Mouse (Mus musculus): ENCODE results near the gene Impg1.
"Not testable (repeated sequence)": the region's sequence is repeated elsewhere in the genome, so short reads cannot be mapped to it uniquely, and the experiment has no call there.

Gene Impg1

DNA sequence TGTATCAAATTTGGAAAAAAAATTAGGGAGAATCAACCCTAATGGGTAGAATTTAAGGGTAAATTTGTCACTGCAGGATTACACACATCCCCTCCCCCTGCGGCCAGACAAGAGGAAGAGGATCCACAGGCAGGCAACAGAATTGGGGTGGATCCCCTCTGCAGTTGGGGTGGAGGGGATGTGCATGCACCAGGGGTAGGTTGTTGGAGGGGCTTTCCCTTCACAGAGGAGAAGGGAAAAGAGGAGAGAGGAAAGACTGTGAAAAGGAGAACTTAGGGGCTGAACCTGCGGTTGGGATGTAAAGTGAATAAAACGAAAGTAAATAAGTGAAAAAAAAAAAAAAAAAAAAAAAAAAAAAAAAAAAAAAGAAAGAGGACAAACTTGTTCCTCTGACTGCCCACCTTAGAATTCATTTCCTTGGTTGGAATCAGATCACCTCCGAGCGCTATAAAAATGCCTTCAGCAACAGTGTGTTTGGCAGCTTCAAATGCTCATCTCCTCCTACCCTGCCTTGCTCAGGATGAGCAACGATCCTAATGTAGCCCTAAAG is 120.8 kb downstream of the Impg1 start:
- no peak for DNase-seq (ENCODE audit: low read depth in 1 of 2, low spot score in 2 of 2)

DNA sequence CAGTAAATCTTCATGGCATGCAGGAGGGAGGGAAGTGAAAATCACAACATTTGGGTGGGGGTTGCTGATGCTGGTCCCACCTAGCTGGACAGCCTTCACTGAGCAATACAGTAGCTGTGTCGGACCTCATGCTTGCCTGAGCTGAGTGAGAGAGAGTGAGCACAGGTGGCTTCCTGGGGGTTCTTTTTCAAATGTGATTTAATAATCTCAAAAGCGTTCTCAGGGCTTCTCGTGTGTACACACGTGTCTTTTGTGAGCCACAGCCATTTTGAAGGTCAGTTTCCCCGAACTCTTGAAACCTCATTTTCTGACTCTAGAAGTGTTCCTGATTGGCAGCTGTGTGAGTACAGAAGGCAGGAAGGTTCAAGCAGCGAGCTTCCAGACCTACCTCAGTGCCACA is 122.8 kb downstream of the Impg1 start:
- DNase-seq (ENCODE audit: low read depth in 1 of 2, low spot score in 2 of 2): no peak

DNA sequence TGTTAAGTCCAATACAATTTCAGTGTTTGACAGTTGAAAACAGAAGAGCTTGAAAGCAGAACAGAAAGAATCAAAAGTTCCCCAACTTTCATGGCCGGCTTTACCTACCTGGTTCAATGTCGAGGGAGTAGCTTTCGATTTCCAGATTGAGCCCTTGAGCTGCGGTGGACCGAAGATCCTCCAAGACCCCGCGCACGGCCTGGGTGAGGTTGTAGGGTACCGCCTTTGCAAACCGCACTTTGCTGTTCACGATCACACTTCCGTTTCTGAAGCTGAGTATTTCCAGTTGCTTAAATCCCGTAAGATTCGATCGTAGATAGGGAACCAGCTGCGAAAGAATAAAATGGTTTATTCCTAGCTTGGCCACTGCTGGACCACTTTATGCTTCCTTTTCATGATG is 123.5 kb downstream of the Impg1 start:
- DNase-seq (ENCODE audit: low read depth in 1 of 2, low spot score in 2 of 2): no peak

DNA sequence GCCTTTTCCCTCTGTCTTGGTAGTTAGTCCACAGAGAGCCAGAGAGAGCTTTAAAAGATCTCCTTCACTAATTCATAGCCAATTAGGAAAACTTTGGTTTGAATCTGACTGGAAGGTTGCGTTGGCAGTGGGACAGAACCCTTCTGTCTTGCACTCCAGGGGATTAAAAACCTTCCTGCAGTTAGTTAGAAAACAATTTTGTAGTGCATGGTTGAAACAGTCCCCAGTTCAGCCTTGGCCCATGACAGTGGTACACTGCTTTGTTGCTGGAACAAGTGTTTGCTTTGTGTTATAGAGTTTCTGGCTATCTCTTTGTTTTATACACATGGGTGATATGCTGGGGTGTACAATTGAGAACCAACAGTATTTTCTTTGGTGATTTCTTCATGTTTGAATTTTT is 124.4 kb downstream of the Impg1 start:
- DNase-seq (ENCODE audit: low read depth in 1 of 2, low spot score in 2 of 2): no peak

DNA sequence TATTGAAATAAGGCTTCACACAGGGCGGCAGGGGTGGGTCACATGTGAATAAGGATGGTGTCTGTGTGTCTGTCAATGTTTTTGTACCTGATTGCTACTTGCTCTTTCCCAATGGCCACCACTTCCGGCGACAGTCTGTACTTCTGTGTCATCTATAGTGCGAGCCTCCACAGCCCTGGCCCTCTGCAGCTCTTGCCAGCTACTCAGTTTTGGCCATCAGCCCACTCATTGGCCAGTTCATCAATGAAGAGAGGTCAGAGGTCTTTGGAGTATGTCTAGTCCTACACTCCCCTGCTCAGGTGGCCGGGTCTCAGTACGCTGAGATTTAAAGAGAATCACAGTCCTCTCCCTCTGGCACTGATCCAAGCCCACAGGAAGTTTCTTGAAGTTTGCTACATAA is 127.3 kb downstream of the Impg1 start:
- no peak for DNase-seq (ENCODE audit: low read depth in 1 of 2, low spot score in 2 of 2)

DNA sequence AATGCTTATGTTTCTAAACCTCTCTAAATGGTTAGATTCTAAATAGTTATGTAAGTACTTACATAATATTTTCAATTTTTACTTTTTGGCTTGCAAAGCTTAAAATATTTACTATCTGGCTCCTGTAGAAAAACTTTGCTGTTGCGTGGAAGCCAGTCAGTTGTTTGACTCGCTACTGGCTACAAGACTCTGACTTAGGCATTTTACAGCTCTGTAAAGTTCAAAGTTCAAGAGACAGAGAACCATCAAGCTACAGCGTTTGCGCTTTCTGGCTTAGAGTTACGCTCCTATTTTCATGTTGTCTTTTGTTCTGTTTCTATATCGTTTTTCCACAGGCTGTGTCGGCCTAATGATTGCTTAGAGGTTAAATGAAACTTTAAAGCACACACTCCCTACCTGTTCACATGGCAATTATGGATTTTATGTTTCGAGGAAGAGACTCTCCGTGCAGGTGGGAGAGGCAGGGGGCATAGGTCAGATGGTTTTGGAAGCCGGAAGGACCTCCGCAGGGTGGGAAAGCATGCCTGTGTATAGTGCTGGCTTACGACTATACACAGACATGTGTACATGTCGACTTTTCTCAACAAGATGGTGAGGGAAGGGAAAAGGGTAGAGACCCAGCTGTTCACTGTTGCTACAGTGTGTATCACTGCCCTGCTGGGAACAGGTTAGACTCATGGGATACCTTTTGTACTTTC is 129.5 kb downstream of the Impg1 start:
- no peak for DNase-seq (ENCODE audit: low read depth in 1 of 2, low spot score in 2 of 2)

DNA sequence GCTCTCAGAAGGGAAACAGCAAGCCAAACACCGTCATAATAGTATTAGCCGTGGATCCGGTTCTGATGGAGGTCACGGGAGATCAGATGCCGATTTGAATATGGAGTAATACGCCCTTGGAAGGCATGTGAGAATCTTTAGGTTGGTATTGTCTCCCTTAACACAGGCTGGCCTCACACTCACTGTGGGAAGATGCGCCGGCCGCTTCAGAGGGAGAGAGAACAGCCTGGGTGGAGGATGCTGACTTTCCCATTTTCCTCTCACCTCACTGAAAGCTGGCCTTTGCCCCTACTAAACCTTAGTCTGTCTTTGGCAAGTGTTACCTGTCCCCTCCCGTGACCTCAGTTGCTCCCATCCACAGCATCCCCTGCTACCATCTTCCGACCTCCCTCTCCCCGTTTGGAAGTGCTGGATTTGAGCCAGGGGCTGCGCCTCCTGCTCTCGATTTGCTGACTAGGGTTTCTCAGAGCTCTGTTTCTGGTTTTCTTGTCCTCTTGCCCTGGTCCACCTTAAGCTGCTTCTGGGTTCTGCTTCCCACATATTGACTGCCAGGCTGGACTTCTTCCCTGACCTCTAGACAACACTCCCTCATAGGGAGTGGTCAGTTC is 131.2 kb downstream of the Impg1 start:
- DNase-seq (ENCODE audit: low read depth in 1 of 2, low spot score in 2 of 2): no peak

DNA sequence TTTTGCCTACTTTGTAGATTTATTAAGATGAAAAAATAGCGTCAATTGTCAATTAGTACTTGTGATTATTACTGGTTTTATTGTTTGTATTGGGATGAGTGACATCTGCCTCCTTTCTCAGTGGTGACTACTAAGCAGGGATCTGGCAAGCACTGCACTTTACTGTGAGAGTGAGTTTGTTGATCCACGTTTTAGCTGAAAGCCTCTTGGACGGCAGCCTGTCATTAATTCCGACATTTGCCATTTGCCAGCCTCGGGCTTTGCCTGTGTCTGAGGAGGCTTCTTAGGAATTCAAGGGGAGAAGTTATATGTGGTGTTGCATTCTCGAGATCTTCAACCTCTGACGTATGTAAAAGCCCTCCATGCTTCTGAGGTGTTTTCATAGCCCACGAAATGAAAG is 131.8 kb downstream of the Impg1 start:
- no peak for DNase-seq (ENCODE audit: low read depth in 1 of 2, low spot score in 2 of 2)

DNA sequence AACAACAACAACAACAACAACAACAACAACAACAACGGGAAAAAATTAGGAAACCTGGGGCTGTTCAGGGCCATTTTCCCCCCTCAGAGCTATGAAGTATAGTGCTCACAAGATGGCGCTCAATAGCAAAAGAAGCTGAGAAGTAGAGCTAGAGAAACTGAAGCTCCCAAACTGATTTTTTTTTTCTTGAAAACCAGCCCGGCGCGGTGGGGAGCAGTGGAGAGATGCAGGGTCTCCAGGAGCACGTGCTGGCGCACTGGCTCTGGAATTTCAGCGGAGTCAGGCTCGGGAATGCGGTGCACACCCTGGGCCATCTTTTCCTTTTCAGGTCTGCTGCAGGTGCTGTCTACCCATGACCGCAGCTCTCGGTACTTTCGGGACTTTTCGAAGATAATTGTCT is 133.1 kb downstream of the Impg1 start:
- DNase-seq (ENCODE audit: low read depth in 1 of 2, low spot score in 2 of 2): no peak

DNA sequence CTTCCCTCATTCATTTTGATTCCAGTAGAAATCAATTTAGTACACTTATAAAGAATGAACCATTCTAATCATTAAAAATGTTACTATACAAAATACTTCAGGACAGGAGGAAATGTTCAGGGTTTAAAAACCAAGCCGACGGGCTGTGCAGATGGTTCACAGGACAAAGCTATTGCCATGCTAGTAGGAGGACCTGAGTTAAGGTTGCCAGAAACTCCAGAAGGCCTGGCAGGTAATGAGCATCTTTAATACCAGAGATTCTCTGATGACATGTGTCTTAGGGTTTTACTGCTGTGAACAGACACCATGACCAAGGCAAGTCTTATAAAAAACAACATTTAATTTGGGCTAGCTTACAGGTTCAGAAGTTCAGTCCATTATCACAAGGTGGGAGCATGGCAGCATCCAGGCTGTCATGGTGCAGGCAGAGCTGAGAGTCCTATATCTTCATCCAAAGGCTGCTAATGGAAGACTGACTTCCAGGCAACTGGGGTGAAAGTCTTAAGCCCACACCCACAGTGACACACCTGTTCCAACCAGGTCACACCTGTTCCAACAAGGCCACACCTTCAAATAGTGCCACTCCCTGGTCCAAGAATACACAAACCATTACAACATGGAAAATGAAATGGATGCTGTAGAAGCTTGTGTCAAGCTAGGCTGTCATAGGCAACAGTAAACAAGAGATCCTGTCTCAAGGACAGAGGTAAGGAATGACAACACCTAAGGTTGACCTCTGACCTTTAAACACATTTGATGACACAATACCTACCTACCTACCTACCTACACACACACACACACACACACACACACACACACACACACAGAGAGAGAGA is 144.0 kb downstream of the Impg1 start:
- not testable (repeated sequence) for DNase-seq (ENCODE audit: low read depth in 1 of 2, low spot score in 2 of 2)

DNA sequence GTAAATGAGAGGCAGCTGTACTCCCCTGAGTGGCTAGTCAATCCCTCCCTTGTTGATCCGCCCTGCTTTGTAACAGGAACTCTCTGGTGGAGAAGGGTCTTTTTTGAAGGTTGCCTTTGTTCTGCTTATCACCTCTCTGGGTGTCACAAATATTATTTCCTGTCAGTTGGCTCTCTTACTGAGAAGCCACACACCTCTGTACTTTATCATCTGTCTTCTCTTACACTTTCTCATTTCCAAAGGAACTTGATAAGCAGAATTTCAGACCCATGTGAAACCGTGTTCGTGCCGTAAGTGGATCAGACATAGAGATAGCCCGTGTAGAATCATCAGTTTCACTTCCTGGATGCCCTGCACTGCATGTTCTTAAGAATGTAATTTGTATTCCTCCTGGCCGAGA is 147.3 kb downstream of the Impg1 start:
- DNase-seq (ENCODE audit: low read depth in 1 of 2, low spot score in 2 of 2): no peak

DNA sequence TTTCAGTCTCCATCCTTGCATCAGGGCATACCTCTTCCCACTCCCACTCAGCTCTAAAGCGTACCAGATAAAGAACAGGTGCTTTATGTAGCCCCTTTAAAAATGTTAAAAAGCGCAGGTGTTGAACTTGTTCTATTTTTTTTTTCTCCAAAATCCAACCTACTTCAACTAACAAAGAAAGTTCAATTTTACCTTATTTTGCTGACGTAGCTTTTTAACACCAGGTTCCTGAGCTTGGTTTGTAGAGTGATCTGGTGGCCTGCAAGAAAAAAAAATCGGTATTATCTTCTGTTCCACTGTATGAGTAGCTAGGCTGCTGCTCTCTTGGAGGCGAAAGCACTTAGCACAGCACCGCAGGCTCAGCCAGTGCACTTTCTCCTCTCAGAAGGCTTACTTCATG is 149.4 kb downstream of the Impg1 start:
- no peak for DNase-seq (ENCODE audit: low read depth in 1 of 2, low spot score in 2 of 2)

DNA sequence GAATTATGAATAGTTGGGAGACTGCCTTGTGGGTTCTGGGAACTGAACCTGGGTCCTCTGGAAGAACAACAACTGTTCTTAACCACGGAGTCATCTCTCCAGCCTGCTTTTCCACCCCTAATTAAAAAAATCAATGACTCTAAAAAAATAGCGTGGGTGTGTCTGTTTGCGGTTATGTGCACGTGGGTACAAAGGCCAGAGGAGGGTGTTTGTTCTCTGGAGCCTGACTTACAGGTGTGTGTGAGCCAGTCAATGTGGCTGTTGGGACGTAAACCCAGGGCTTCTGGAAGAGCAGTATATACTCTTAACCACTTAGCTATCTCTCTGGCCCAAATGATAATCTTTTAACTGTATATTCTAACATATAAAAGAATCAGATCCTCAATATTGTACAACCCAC is 151.7 kb downstream of the Impg1 start:
- no peak for DNase-seq (ENCODE audit: low read depth in 1 of 2, low spot score in 2 of 2)

DNA sequence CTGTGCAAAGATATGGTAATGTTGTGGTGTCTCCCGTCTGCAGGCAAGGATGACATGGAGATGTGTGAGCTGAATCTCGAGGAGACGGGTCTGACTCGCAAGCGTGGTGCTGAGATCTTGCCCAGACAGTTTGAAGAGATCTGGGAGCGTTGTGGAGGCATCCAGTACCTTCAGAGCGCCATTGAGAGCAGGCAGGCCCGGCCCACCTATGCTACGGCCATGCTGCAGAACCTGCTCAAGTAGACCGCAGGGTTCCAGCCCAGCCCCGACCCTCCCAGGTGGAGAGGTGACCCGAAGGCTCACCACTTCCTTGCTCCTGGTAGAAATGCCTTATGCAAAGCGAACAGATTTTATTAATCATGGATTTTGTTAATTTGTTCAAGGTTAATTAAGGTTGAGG is 157.7 kb downstream of the Impg1 start:
- DNase-seq (ENCODE audit: low read depth in 1 of 2, low spot score in 2 of 2): no peak

DNA sequence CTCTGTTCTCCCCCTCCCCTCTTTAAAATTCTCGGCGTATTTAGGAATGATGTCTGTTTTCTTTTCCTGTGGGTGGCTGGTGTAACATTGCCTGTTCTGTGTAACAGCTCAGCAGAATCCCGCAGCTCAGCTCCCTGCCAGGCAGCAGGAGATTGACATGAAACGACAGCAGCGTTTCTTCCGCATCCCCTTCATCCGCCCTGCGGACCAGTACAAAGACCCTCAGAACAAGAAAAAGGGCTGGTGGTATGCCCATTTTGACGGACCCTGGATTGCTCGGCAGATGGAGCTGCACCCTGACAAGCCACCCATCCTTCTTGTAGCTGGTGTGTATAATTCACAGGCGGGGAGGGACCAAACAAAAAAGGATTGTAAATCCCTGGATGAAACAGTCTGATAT is 158.4 kb downstream of the Impg1 start:
- no peak for DNase-seq (ENCODE audit: low read depth in 1 of 2, low spot score in 2 of 2)

DNA sequence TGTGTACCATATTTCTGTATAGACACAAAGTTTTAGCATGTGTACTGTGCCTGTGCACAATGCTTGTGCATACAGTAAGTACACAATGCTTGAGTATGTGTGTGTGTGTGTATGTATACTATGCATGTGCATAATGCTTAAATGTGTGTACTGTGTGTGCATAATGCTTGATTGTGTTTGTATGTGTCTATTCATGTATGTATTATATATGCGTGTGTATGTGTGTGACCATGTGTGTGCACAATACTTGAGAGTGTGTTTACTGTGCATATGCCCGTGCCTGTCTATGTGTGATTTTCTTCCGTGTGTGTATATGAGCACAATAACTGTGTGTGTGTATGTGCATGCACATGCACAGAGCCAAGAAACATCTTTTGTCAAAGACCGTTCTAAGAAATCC is 158.9 kb downstream of the Impg1 start:
- no peak for DNase-seq (ENCODE audit: low read depth in 1 of 2, low spot score in 2 of 2)

DNA sequence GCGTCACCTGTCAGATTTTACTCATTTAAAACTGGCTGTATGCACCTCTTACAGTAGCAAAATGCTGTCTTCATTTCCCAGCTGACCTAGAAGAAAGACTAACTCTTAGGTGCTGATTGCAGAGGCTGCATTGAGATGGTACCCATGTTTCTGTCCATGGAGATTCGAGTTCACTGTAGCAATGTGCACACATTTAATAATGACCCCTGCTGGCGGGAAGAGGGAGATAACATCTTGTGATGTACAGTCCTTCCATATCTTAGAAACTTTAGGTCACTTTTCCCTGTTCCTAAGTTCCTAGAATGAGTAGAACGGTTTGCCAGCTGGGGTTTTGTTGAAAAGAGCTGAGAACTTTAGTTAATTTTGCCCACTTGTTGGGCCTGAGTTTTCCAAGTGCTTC is 161.8 kb downstream of the Impg1 start:
- no peak for DNase-seq (ENCODE audit: low read depth in 1 of 2, low spot score in 2 of 2)

DNA sequence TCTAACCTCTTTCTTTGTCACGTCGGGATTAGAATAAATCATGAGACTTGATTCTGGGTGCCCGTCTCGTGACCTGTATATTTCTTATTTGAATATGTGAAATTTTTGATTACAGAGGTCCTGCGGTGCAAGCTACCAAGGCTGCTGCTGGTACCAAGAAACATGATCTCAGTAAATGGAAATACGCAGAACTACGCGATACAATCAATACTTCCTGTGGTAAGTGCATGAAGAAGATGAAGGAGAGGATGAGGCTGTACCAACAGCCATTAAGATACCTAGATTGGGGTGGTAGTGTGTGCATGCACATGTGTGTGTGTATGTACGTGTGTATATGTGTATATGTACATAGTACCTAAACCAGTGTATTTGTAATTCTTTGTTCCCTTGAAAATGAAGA is 166.2 kb downstream of the Impg1 start:
- no peak for DNase-seq (ENCODE audit: low read depth in 1 of 2, low spot score in 2 of 2)

DNA sequence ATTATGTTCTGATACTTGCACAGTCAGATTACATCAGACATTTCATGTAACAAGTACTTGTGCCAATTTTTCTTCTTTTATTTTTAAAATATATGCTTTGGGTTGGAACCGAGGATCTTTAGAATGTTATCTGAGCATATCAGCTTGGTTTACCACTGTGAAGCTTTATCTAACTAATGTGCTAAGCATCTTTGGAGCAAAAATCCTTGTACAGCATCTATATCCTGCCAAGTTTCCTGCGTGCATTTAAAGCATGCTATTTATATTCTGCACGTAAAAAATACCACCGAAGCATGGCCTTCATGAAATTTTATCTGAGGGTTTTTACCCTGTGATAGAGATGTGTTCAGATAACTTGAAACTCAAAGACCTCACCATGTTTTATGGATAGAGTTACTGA is 169.2 kb downstream of the Impg1 start:
- no peak for DNase-seq (ENCODE audit: low read depth in 1 of 2, low spot score in 2 of 2)

DNA sequence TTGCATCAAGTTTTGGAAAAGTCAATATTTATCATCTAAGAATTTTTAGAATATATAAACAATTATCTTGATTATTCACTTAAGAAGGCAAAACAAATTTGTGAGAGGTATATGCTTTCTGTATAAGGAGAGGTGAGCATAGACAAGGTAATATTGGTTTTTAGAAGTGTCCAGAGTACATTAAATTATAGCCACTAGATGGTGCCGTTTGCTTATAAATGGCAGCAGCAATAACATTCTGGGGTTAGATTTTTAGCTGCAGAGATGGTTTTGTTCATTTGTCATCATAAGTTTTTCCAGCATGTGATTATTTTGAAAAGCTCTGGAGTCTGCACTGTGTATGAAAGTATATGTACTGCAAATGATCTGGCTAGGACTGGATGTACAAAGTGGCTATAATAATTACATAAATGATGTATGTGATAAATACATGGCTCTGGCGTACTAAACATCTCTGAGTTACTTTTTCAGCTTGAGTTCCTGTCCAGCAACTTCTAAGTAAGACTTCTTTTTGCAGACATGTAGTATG is 172.2 kb downstream of the Impg1 start:
- no peak for DNase-seq (ENCODE audit: low read depth in 1 of 2, low spot score in 2 of 2)

DNA sequence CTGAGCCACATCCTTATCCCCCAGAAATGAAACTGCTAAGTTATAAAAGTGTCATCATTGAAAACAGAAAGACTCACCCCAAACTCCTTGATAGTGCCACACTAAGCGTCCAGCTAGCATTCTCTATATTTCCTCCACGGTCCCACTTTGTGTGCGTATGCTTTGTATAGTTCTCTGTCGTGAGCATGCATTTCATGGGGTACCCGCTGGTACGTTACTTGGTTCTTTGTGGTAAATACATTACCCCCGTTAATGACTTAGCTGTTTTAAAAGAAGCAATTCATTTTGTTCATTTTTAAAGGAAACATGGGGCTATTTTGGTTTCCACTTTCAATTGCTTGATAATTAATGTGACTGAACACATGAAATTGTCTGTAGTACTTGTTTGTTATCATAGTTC is 178.4 kb downstream of the Impg1 start:
- DNase-seq (ENCODE audit: low read depth in 1 of 2, low spot score in 2 of 2): no peak
